Mouse (Mus musculus) skeletal muscle tissue, adult 2 months (tissue): ENCODE data around the gene Tm9sf3.

Experiments
- DNase-seq: peaks from one replicate; pipeline ENCODE4 v3.0.0-alpha.2; 2012; ENCODE audit warnings: low read depth, low spot score

Tm9sf3 gene

GRCm38 (mm10) chr19:41176881-41177280 lies 86.9 kb downstream of the Tm9sf3 start:
- no peak for DNase-seq

- DNase-seq: no peak
Measured at GRCm38 (mm10) chr19:41165914-41166235, 97.9 kb downstream of the Tm9sf3 start.

GRCm38 (mm10) chr19:41165144-41165913 lies 98.5 kb downstream of the Tm9sf3 start:
- DNase-seq: no peak

GRCm38 (mm10) chr19:41164447-41165095 lies 99.2 kb downstream of the Tm9sf3 start:
- DNase-seq: no peak
